Mouse (Mus musculus) adipocyte (in vitro differentiated cells): ENCODE results near the gene Rtn4r.

ENCODE experiments used
- DNase-seq: peaks from one replicate; pipeline ENCODE4 v3.0.0-alpha.2; 2016; ENCODE audit warnings: low spot score

Gene Rtn4r

DNA sequence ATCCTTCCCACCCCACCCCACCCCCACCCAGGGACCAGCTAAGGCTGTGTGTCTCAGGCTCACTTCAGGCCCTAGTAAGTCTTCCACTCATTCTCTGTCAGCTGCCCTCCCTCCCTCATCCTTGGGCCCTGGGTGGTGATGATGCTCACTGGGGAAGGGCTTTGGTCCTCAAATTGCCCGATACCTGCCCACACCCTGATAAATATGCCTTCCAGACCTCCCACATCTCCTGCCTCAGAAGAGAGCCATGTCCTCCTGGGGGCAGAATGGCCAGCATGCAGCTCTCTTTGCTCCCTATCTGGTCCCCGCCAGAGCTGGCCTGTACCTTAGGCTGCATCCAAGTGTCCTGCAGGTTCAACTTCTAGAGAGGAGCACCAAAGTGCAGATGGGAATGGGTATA, 2.3 kb upstream of the Rtn4r start:
- no peak for DNase-seq

DNA sequence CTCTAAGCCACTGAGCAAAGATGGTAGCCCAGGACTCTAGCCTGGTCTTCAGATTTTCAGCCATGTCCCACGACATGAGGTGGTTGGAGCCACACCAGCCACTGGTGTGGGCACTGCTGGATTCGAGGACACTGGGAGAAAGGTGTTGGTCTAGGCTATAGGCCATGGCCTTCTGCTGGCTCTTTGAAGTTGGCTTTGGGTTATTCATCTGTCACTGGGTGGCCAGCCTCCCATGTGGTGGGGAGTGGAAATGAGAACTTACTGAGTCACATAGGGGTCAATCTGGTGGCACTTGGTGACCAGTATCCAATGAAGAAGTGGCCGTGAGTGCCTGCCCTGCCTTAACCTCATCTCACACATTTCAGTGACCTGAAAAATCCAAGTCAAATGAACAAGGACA, 1.2 kb upstream of the Rtn4r start:
- DNase-seq, result no peak

DNA sequence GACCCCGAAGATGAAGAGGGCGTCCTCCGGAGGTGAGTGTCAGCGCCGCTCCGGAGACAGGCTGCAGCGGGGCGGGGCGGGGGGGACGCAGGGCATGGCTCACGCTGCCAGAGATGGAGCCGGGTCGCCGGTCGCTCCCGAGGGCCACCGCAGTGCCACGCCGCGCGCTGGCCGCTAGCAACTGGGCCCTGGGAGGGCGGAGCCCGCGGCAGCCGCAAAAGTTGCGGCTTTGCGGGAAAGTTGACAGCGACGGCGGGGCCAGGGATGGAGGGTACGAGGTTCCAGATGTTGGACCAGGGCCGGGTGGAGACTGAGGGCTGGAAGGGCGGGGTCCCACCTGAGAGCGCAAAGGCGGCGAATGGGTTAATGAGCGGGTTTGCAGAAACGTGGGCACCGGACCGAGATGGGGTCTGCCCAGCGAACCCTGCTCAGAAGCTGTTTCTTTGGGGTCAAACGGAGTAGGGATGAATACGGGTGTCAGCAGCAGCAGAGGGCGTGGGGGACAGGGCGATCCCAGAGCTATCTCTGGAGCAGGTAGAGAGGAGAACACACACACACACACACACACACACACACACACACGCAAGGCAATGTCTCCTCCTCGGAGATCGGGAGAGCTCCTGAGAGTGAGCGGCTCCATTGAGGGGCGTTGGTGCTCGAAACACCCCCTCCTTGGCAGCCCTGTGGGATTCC, 575 bp downstream of the Rtn4r start:
- DNase-seq, result no peak

DNA sequence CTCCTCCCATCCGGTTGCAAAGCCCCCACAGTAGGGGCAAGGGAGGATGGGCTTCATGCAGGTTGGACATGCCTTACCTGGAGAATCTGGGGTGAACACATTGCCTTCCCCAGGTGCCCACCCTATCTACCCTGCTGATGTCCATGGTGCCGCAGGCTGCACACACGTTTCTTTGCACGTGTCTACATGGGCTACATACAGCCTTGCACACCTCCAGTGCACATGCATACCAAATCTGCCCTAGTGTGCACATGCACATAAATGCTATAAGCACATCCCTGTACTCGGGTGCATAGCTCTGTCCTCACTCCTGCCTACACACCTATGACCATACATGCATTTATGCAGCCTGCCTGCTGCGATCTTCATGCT, 1.1 kb downstream of the Rtn4r start:
- no peak for DNase-seq

DNA sequence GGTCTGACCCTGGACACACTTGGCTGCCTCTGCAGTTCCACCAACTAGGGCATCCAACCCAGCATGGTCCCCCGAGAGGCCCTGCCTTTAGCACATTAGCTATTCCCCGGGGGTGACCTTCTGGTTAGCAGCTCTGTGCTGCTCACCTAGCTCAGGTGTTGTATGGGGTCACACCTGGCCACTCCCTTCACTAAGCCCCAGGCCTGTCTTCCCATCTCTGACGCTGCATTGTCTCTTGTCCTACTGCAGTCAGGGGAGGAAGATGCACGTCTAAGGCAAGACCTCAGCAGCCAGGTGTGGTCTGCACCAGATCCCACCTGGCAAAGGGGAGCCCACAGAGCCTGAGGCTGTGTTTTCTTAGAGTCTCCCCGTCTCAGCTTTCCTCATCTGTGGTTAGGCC, 2.0 kb downstream of the Rtn4r start:
- no peak for DNase-seq

DNA sequence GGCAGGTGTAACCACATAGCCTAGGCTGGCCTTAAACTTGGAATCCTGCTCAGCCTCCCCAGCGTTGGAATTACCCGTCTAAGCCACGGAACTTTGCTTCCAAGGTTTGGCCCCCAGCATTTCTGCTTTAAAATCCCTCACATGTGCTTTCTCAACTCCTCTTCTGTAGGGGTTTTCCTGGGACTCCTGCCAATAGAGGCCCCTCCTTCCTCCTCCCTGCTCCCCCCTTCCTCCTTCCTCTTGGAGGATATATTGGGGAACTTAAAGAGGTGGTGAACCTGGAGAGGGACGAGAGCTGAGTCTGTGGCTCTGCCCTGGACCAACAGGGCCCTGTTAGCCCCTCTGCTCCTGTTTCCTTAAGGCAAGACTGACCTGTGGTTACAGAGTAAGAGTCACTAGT, 2.8 kb downstream of the Rtn4r start:
- no peak for DNase-seq

DNA sequence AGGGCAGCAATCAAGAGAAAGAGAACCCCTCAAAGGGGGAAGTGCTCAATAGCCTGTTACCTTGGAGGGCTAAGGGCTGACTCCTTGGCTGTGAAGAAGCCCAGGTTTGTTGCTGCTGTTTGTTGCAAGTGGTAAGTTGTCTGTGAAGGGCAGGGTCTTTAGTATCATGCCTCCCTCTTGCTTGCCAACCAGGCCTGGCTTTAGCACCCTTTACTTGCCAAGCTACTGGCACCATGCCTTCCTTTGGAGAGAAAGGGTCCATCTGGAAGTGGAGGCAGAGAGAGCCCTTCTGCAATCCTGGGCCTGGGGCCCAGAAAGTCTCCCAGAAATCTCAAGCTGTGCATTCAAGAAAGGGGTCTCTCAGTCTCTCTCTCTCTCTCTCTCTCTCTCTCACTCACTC, 3.3 kb downstream of the Rtn4r start:
- DNase-seq, result no peak

DNA sequence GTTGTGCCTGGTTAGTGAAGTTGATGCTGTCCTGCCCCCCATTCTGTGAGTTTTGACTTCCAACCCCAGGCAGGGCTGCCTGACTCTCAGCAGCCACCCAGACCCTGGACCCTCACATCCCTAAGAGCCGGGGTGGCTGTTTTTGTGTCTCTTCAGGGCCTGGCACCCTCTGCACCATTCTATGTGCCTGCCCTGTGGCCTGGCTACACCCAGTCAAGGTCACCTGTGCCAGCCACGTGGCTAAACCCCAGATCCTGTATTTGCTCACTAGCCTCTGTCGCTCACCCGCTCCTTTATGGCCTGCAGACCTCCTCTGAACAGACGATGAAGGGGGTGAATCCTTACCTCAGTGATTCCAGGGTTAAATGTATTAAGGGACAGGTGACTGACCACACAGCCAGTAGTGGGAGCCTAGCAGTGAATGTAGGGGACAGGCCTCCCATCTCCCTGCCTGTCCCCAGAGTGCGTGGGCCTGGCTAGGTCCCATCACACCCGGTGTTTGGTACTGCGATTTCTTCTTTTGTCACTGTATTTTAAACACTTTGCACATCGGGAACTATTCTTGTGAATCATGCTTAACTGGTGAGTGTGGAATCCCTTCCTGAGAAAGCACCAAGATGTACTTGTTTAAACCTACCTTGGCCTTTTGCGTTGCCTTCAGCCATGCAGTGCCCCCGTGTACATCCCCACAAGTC, 4.0 kb downstream of the Rtn4r start:
- no peak for DNase-seq

DNA sequence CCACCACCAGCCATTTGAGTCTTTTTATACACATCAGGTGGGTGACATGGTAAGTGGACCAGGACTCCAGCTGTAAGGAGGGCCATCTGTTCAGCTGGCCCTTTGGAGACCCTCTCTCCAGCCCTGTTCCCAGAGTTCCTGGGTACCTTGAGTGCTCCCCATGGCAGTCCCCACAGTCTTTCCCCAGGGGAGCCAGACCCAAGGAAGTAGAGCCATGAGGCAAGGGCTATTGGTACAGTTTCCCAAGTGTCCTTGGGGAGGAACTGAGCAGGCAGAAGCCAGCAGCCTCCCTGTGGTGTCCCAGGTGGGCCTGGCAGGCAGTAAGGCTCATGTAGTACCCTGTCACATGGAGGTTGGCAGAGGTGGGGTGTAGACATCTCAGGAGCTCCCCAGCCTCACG, 4.6 kb downstream of the Rtn4r start:
- DNase-seq, result no peak

DNA sequence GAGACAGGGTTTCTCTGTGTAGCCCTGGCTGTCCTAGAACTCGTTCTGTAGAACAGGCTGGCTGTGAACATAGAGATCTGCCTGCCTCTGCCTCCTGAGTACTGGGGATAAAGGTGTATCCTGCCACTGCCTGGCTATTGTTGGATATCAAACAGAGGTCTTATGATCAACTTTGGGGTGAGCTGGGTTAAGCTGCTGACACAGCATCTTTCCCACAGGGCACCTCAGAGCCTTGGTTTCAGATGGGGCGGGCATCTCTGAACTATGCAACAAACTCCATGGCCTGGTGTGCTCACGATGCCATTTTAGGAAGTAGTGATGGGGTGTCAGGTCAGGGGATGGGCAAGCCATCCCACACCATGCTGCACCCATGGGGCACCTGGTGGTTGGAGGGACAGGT, 5.1 kb downstream of the Rtn4r start:
- DNase-seq, result no peak

DNA sequence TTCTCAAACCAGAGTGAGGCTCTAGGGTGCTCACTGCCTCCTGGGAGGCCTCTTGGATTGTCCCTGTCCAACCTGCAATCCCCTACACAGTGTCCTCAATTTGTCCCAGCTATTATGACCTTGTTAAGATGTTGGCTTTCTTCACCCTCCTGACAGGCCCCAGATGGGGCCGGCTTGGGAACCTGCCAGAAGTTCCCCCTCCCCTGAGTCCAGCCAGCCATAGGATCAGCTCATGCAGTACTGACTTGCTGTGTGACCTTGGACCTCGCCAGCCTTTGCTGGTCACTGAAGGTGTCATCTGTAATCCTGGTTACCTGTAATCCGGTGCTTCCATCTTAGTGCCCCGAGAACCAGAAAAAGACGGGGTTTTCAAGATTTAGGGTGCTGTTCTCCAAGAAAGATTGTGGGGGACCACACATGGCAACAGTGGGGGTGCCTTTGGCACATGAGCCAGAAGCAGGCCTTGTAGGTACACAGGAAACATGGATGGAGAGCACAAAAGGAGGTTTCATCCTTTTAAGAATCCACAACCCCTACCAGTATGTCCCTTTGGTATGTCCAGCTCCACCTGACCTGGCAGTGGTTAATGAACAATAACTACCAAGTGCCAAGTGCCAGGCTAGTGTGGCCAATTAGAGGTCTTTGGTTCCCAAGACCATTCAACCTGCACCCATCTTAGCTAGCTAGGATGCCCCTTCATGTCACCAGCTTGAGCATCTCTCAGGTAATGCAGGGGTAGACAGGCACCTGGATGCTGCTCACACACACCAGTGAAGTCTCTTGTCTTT, 5.9 kb downstream of the Rtn4r start:
- no peak for DNase-seq

DNA sequence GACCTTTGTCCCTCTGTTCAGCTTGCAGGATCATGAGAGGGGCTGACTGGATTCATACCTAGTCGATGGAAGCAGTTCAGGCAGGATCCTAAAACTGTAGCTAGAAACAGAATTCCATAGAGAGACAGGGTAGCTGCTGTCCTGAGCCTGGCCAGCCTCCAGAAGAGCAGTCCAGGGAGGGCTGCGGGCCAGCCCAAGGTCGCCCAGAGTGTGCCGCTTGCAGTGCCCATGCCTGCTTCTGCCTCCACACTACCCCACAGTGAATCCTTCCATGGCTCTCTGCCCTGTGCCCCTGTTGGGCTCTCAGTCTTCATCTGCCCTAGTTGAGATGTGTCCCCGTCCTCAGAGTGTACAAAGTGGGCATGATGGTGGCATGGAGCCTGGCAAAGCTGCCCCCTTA, 7.8 kb downstream of the Rtn4r start:
- no peak for DNase-seq

DNA sequence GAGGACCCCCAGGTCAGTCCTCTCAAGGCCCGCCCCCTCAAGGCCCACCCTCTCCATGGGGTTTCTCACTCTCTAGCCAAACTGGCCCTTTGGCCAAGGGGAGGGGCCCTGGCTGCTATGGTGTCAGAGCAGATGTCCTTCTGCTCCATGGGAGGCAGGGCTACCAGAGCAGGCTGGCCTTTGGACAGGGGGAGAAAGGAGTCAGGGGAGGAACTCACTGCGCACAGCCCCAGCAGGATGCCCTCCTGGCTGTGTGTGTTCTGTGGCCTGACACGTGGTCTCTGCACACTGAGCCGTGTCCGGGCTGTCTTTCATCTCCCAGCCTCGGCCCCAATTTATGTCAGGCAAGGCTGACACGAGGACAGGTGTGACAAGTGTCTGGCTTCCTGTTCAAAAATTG, 8.6 kb downstream of the Rtn4r start:
- DNase-seq, result no peak

DNA sequence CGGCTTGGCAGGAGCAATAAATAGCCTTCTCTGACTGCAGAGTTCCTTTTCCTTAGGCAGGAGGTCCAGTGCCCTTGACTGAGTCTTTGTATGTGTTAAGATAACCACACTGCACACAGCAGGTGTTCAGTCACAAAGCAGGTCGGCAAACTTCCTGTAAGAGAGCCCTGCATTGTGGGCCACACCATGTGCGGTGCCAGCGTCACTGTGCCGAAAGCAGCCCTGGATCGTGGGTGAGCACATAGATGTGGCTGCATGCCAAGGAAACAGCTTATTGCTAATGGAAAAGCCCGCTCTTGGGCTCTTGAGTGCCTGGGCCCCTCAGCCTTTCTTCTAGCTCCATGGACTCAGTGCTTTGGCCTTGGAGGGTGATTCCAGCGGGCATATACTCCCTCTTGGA, 16.8 kb downstream of the Rtn4r start:
- no peak for DNase-seq

DNA sequence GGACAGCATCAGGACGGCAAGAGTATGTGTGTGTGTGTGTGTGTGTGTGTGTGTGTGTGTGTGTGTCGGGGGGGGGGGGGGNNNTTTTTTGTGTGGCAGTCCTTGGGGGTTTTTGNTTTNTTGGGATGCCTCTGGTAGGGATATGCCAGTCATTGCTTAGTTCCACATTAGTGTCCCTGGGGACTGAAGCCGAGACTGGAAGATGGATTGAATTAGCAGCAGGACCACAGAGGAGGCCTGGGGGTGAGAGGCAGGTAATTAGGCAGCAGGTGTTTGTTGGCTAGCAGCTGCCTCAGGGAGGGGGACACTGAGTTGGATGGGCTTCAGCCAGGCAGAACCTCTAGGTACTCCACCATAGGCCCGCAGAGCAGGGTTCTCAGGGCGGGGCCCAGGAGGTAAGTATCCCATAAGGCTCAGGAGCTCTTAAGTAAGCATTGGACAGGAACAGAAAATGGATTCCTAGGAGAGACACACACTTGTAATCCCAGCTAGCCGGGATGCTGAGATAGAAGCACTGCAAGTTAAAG, 18.0 kb downstream of the Rtn4r start:
- no peak for DNase-seq

DNA sequence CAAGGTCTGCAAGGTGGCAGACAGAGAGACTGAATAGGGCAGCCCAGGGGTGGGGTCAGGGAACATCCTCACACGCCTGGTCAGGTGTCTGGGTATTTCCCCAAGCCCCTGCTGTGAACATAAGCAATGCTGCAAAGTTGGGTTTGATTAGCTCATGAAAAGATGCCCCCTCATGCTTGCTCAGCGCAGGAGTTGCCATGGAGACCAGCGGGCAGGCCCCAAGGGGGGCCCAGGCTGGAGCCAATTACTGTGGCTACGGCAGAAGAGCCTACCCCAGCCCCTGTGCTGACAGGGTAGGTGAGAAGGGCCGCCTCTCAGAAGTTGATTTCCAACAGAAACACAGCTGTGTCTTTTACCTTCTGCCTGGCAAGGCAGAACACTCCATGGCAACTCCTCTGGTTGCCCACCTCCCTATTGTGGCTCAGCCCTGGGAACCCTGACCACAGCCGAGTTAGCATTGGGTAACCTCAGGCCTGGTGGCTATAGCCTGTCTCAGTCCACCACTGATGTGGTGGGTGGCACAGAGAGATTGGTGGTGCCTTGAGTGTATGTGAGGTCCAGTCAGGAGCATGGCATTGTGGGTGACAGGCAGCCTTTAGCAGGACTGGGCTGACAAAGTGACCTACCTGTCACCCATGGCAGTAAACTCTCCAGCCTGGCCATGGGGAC, 20.9 kb downstream of the Rtn4r start:
- DNase-seq, result no peak

DNA sequence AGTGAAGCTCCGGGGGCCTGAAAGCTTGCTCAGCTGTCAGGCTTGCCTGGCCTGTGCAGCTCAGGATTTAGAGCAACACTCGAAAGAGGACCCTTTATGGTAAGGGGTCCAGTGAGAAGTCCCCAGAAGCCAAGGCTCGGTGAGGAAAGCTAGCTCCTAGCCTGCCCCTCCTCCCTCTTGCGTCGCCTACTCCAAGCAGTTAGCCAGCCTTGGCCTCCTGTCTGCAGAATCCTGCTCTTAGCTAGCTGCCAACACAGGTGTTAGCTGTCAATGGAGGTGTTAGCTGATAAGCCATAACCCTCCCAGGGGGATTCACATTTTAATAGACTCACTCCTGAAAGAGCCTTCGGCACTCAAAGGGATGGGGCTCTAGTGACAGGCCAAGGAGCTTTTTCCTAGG, 21.8 kb downstream of the Rtn4r start:
- DNase-seq, result no peak

DNA sequence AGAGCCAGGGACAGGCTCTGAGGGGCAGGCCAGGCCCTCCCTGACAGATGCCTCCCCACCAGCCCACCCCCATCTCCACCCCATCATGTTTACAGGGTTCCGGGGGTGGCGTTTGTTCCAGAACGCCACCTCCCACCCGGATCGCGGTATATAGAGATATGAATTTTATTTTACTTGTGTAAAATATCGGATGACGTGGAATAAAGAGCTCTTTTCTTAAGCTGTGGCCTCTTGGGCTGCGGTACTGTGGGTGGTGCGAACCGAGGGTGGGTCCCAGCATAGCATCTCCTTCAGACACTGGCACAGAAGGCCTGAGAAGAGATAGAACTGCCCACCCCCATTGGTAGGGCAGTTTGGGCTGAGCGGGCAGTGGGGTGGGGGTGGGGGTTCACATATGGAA, 24.7 kb downstream of the Rtn4r start:
- DNase-seq, result no peak

DNA sequence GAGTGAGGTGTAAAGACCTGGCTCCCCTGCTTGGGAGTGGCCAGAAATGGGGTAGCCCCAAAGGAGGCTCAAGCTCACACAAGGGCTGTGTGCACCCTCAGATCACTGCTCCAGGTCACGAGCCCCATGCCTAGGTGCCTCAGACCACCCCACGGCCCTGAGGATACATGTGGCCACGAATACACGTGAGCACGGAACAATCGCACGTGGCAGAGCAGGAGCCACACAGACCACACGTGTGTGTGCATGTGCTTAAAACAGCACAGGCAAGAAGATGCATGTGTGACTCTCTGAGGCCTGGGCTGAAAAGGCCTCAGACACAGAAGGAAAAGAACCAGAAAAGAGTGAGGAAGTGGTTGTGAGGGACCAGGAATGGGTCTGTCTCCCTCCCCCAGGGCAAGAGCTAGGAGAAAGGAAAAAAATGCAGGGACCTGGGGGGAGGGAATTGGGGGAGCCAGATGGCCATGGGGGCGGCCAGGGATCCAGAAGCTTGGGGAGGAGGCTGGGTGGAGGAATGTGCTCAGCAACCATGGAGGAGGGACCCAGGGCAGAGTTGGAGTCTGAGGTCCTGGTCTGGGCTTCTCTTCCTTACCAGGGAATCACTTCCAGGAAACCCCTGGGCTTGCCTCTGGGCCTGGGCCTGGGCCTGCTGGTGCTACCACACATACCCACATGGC, 25.5 kb downstream of the Rtn4r start:
- DNase-seq, result no peak

DNA sequence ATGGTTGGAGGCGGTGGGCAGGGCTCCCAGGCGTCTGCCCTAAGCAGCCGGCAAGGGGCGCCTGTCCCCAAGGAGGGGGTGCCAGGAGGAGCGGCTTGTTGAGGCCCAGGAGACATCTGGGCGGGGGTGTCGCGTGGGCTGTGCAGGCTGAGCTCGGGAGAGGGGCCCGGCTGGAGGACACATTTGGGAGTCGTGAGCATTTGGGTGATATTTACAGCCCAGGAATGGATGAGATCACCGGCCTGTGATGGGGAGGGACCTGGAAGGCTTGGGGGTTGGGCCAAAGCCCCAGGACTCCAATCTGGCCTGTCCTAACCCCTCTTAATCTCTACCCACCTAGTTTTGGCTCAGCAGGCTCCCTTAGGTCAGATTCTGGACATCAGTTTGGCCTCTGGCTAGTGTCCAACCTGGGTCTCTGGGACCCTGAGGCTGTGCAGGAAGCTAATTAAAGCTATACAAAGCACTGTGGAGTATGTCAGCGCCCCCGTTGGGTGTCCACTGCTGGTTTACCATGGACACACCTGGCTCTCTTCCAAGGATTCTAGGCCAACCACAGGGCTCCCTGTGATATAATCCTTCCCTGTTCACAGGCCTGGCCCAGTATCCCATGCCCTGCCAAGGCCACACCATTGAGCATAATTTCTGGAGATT, 27.2 kb downstream of the Rtn4r start:
- peak; percentile 76 for DNase-seq

DNA sequence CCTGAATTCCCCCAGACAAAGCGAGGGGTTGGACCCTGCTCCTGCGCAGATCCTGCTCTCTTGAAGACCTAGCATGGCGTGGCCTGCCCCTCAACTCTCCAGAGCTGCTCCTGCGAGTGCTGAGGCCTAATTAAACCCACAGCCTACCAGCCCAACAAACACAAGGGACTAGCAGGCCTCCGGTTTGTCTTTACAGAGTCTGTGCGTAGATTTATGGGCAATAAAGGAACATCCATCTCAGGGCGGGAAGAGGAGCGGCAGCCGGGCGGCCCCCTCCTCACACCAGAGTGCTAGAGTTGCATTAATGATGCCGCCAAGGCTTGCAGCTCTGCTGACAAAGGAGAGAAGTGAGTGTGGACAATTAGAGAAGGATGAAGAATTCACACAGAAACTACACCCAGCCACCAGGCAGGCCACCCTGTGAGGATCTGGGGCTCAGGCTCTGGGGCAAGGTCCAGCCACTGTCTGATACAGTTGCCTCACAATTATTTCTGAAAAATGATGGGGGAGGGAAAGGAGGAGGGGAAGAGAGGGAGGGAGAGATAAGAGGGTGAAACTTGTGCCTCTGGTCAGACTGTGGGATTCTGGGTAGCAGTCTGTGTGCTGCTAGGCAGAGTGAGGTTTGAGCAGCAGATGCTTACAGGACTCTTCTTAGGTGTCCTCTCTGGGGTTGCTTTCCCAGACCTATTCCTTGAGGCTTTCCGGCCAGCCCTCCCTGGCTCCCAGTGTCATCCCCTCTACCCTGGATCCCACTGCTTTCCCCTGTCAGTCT, 29.3 kb downstream of the Rtn4r start:
- DNase-seq, result no peak
